In the genomic region with DNA sequence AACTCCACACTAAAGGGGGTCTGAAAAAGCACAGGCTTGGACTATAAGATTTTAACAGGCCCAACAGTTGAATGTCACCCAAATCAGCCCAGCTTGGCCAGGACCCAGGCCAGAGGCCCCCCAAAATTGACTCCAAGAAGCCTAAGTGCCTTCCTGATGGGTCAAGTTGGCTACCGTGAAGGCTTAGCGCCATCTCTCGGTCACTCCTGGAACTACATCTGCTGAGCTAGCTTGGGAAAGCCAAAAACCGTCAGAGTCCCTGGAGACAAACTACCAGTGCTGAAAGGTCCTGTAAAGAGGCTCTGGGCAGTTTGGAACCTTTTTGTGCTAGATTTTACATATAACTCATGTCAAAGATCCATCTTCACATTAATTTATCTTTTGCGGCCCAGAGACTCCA, we compare ENCODE assay signal across 8 mouse cellular contexts. TPM values are rescaled to one million over a fixed set of nuclear protein-coding genes. Genes with fewer than 3 reads are reported as not detected.
DNase-seq lines count a peak whose midpoint lies in the region; ATAC-seq and TF ChIP-seq lines count a peak whose summit lies in the region.

No protein-coding gene starts in this region.

- peak; percentile 73 for TF ChIP-seq CTCF in liver, adult 2 months (IDR thresholded peaks at IDR 0.05; ENCODE audit: low read depth, low read length)

- H3K79me2 ChIP-seq in liver, adult 2 months (ENCODE audit: control insufficient read depth, insufficient read depth, low read length) = no peaks in the 10 kb centered on the region

- intact Hi-C loops in left cerebral cortex, postnatal 36 days (cut with DNase I) = loop anchor here (1.0 to 2.0 kb wide), 2 partner anchors 223 to 320 kb away; no protein-coding TSS in a partner anchor

- H3K36me3 ChIP-seq in liver, adult 2 months (ENCODE audit: control insufficient read depth, insufficient read depth, low read length) = no peaks in the 10 kb centered on the region
- no peaks in the 10 kb centered on the region for H3K36me3 ChIP-seq in liver, embryonic 11.5 days (ENCODE audit: control insufficient read depth, insufficient read depth, low read length)

- no peaks in the 10 kb centered on the region for H3K4me1 ChIP-seq in liver, adult 2 months (ENCODE audit: control insufficient read depth, insufficient read depth, low read length)
- no peaks in the 10 kb centered on the region for H3K4me1 ChIP-seq in liver, embryonic 11.5 days (replicated peaks; ENCODE audit: control insufficient read depth, insufficient read depth, low read length)

- 9% methylated on average over 5 of the region's 5 CpGs for WGBS in liver, adult 2 months
- 7% methylated on average over 5 of the region's 5 CpGs for WGBS in liver, embryonic 11.5 days

- DNase-seq in liver, adult 2 months (ENCODE audit: extremely low read depth, low read depth, low spot score) = peak; percentile 4
- DNase-seq in liver, embryonic 11.5 days (ENCODE audit: low spot score) = no peak
- DNase-seq in ZHBTc4 (ENCODE audit: low read depth, low spot score) = peak; percentile 75
- DNase-seq in cerebellum, postnatal 25 days = peak; percentile 88 to 90
- DNase-seq in heart, postnatal 4 days = peak; percentile 81
- peak; percentile 53 to 75 for DNase-seq in left cerebral cortex, postnatal 36 days (ENCODE audit: low spot score in 2 of 2)
- peak; percentile 85 to 87 for DNase-seq in right cerebral cortex, adult 2 months (ENCODE audit: low spot score in 2 of 2)

- ATAC-seq in liver, embryonic 11.5 days (replicated peaks; ENCODE audit: low FRiP score) = no peak
- ATAC-seq in erythroid progenitor cell, adult 5-6 weeks (replicated peaks; ENCODE audit: low FRiP score, poor library complexity, severe bottlenecking) = no peak

- peaks cover 2% of the 10 kb centered on the region; the same call in 1 of the 2 replicates for H3K27me3 ChIP-seq in liver, adult 2 months (ENCODE audit: control insufficient read depth, insufficient read depth, low read length)
- H3K27me3 ChIP-seq in liver, embryonic 11.5 days (replicated peaks; ENCODE audit: control insufficient read depth, insufficient read depth, low read length) = peaks cover 28% of the 10 kb centered on the region

- no peak overlapping the region for H3K4me3 ChIP-seq in liver, adult 2 months (ENCODE audit: insufficient read depth, low read depth, low read length)
- no peak overlapping the region for H3K4me3 ChIP-seq in liver, embryonic 11.5 days (ENCODE audit: low read depth, low read length)

- no peaks in the 10 kb centered on the region for H3K9me3 ChIP-seq in liver, embryonic 11.5 days (ENCODE audit: control insufficient read depth, low read length)

- no peak overlapping the region for H3K9ac ChIP-seq in liver, adult 2 months (ENCODE audit: low read depth, low read length)
- no peak overlapping the region for H3K9ac ChIP-seq in liver, embryonic 11.5 days (ENCODE audit: low read depth, low read length)

- TF ChIP-seq POLR2A in liver, adult 2 months (IDR thresholded peaks at IDR 0.05; ENCODE audit: extremely low read depth, insufficient read depth, low read length) = no peak

- no peak overlapping the region for H3K4me2 ChIP-seq in liver, embryonic 11.5 days

- H3K27ac ChIP-seq in liver, adult 2 months (replicated peaks; ENCODE audit: insufficient read depth, low read depth, low read length) = no peak overlapping the region
- no peak overlapping the region for H3K27ac ChIP-seq in liver, embryonic 11.5 days (ENCODE audit: low read depth, low read length)

RNA-seq across cellular contexts. Expression of gene Nos1, which starts 56.1 kb away (rescaled TPM):
- 0.09 TPM in 1 of 2 replicates, not detected in the other for total RNA-seq in liver, adult 2 months (2014; rRNA removed)
- polyA plus RNA-seq in liver, adult 2 months (2012; rRNA removed) = 0.04 and 0.05 TPM in 2 replicates
- polyA plus RNA-seq in liver, embryonic 11.5 days (2014; fragmentation: Nextera tagmentation; extraction: Ambion mirVana) = 0.01 TPM in 1 of 2 replicates, not detected in the other
- under 1 TPM; 0.19 to 0.65 TPM for total RNA-seq in heart, postnatal 4 days (2021)
- total RNA-seq in left cerebral cortex, postnatal 36 days (2021) = 10 to 100 TPM; 26.0 to 31.0 TPM
- not detected in 2 replicates for total RNA-seq in erythroid progenitor cell, adult 5-6 weeks (2015; ENCODE audit: low replicate concordance)
- not detected in 2 replicates for total RNA-seq in erythroid progenitor cell, adult 5-6 weeks (2017; ENCODE audit: low replicate concordance)

Comparison
In these comparisons a context has a peak if more than half of its experiments do, and no peak if none do; other contexts are left out.
1. RNA of gene Nos1, which starts 56.1 kb away (total RNA-seq): 26.0 to 31.0 TPM in left cerebral cortex, postnatal 36 days; 0.19 to 0.65 TPM in heart, postnatal 4 days, 0.09 TPM in liver, adult 2 months and not detected in erythroid progenitor cell, adult 5-6 weeks; every median in the first group is over 10 times any median in the second.